Mouse (Mus musculus) intestine, embryonic 14.5 days (tissue): ENCODE data around the gene Foxn3. TPM values are rescaled to one million over a fixed set of nuclear protein-coding genes. Genes with fewer than 3 reads are reported as not detected.

Experiments
- ATAC-seq: fragments of 200-750 bp; cut with Nextera tagmentation; replicated peaks from 2 replicates; pipeline ENCODE4 v1.8.0; 2017; ENCODE audit warnings: low read depth, moderate number of reproducible peaks, moderate TSS enrichment, moderate library complexity; ENCODE audit not compliant: low FRiP score, low TSS enrichment
- DNase-seq: peaks from one replicate; pipeline ENCODE4 v3.0.0-alpha.2; 2018; ENCODE audit warnings: low spot score
- H3K27ac ChIP-seq: fragments of 300-500 bp; sonication (generic); 2 replicates; pipeline ENCODE4 v1.5.1; 2014; ENCODE audit warnings: low read depth, mild to moderate bottlenecking, control low read depth
- H3K27me3 ChIP-seq: fragments of 300-500 bp; sonication (generic); replicated peaks from 2 replicates; pipeline ENCODE4 v1.6.1; 2014; ENCODE audit warnings: low read length, control low read depth; ENCODE audit not compliant: control insufficient read depth, insufficient read depth
- H3K36me3 ChIP-seq: fragments of 300-500 bp; sonication (generic); 2 replicates; pipeline ENCODE4 v1.6.1; 2014; ENCODE audit warnings: low read length, control low read depth; ENCODE audit not compliant: control insufficient read depth, insufficient read depth
- H3K4me1 ChIP-seq: fragments of 300-500 bp; sonication (generic); replicated peaks from 2 replicates; pipeline ENCODE4 v1.6.1; 2014; ENCODE audit warnings: low read length, control low read depth, mixed read lengths; ENCODE audit not compliant: control insufficient read depth, insufficient read depth
- H3K4me2 ChIP-seq: fragments of 300-500 bp; sonication (generic); 2 replicates; pipeline ENCODE4 v1.6.1; 2014; ENCODE audit warnings: low read length
- H3K4me3 ChIP-seq: fragments of 300-500 bp; sonication (generic); 2 replicates; pipeline ENCODE4 v1.5.1; 2014; ENCODE audit warnings: low read depth, low read length, control low read depth, mixed read lengths
- H3K9ac ChIP-seq: fragments of 300-500 bp; sonication (generic); 2 replicates; pipeline ENCODE4 v1.6.1; 2014; ENCODE audit warnings: mild to moderate bottlenecking, low read length
- H3K9me3 ChIP-seq: fragments of 300-500 bp; sonication (generic); 2 replicates; pipeline ENCODE4 v1.6.1; 2016; ENCODE audit warnings: low read length, control low read depth; ENCODE audit not compliant: control insufficient read depth
- WGBS: fragments of 180-500 bp; shearing (Covaris S2); extraction: QIAGEN DNeasy Blood & Tissue Kit; methylation state at CpG from one replicate; pipeline ENCODE4 v1.1.7; 2014; 5-methylcytosine and 5-hydroxymethylcytosine counted together
- polyA plus RNA-seq: library from polyadenylated mRNA; unstranded; fragments of >200 nt; fragmentation: Nextera tagmentation; extraction: Ambion mirVana; gene quantifications from 2 replicates; pipeline ENCODE4 v1.2.1, GENCODE M21; 2014

The Foxn3 gene
- polyA plus RNA-seq, 1 experiment from 2014 or later, result 74.3 TPM

GRCm38 (mm10) chr12:99440953-99441352 lies 122.4 kb downstream of the Foxn3 start:
- ATAC-seq, result no peak
- no peak overlapping the region for H3K9ac ChIP-seq
- DNase-seq, result no peak
- no peaks in the 10 kb centered on the region for H3K36me3 ChIP-seq
- no peak overlapping the region for H3K4me3 ChIP-seq
- H3K9me3 ChIP-seq, result no peaks in the 10 kb centered on the region
- H3K27me3 ChIP-seq, result no peaks in the 10 kb centered on the region
- no peak overlapping the region for H3K4me2 ChIP-seq
- 77% methylated on average over 4 of the region's 4 CpGs for WGBS
- no peaks in the 10 kb centered on the region for H3K4me1 ChIP-seq
- H3K27ac ChIP-seq, result no peak overlapping the region

GRCm38 (mm10) chr12:99440022-99440421 lies 123.4 kb downstream of the Foxn3 start:
- WGBS, result 54% methylated on average over 3 of the region's 3 CpGs
- Histone ChIP-seq H3K27ac (no peak overlapping the region), H3K9ac (no peak overlapping the region), H3K4me1 (no peaks in the 10 kb centered on the region), H3K4me2 (no peak overlapping the region), H3K36me3 (no peaks in the 10 kb centered on the region), H3K4me3 (no peak overlapping the region), H3K27me3 (no peaks in the 10 kb centered on the region), H3K9me3 (no peaks in the 10 kb centered on the region)
- DNase-seq (no peak), ATAC-seq (peak; percentile 55)

- no peak overlapping the region for H3K4me3 ChIP-seq
- no peak overlapping the region for H3K27ac ChIP-seq
- DNase-seq (no peak), ATAC-seq (no peak)
- H3K9ac ChIP-seq, result no peak overlapping the region
- no peak overlapping the region for H3K4me2 ChIP-seq
- H3K27me3 ChIP-seq, result no peaks in the 10 kb centered on the region
- no peaks in the 10 kb centered on the region for H3K4me1 ChIP-seq
- WGBS, result 95% methylated on average over 4 of the region's 4 CpGs
- H3K9me3 ChIP-seq, result no peaks in the 10 kb centered on the region
- H3K36me3 ChIP-seq, result no peaks in the 10 kb centered on the region
Measured at GRCm38 (mm10) chr12:99435189-99435588, 128.2 kb downstream of the Foxn3 start.

- H3K36me3 ChIP-seq, result no peaks in the 10 kb centered on the region
- WGBS, result 84% methylated on average over 5 of the region's 5 CpGs
- H3K4me1 ChIP-seq, result no peaks in the 10 kb centered on the region
- H3K9ac ChIP-seq, result no peak overlapping the region
- H3K4me3 ChIP-seq, result no peak overlapping the region
- no peaks in the 10 kb centered on the region for H3K27me3 ChIP-seq
- no peak overlapping the region for H3K4me2 ChIP-seq
- DNase-seq, result no peak
- no peak for ATAC-seq
- H3K27ac ChIP-seq, result no peak overlapping the region
- H3K9me3 ChIP-seq, result no peaks in the 10 kb centered on the region
Measured at GRCm38 (mm10) chr12:99433402-99433801, 130.0 kb downstream of the Foxn3 start.

GRCm38 (mm10) chr12:99431541-99431940 lies 131.8 kb downstream of the Foxn3 start:
- H3K4me1 ChIP-seq, result no peaks in the 10 kb centered on the region
- H3K4me2 ChIP-seq, result no peak overlapping the region
- H3K27me3 ChIP-seq, result no peaks in the 10 kb centered on the region
- H3K4me3 ChIP-seq, result no peak overlapping the region
- no peak overlapping the region for H3K9ac ChIP-seq
- 89% methylated on average over 6 of the region's 6 CpGs for WGBS
- H3K36me3 ChIP-seq, result no peaks in the 10 kb centered on the region
- H3K9me3 ChIP-seq, result no peaks in the 10 kb centered on the region
- no peak for DNase-seq
- no peak for ATAC-seq
- H3K27ac ChIP-seq, result no peak overlapping the region

GRCm38 (mm10) chr12:99430992-99431391 lies 132.4 kb downstream of the Foxn3 start:
- H3K4me1 ChIP-seq, result no peaks in the 10 kb centered on the region
- no peak overlapping the region for H3K27ac ChIP-seq
- WGBS, result 98% methylated on average over 3 of the region's 3 CpGs
- H3K4me2 ChIP-seq, result no peak overlapping the region
- H3K36me3 ChIP-seq, result no peaks in the 10 kb centered on the region
- H3K9ac ChIP-seq, result no peak overlapping the region
- H3K4me3 ChIP-seq, result no peak overlapping the region
- ATAC-seq (no peak), DNase-seq (no peak)
- no peaks in the 10 kb centered on the region for H3K27me3 ChIP-seq
- no peaks in the 10 kb centered on the region for H3K9me3 ChIP-seq

- no peaks in the 10 kb centered on the region for H3K27me3 ChIP-seq
- 94% methylated on average over 3 of the region's 3 CpGs for WGBS
- no peak overlapping the region for H3K4me2 ChIP-seq
- H3K4me3 ChIP-seq, result no peak overlapping the region
- DNase-seq, result no peak
- no peaks in the 10 kb centered on the region for H3K9me3 ChIP-seq
- H3K36me3 ChIP-seq, result no peaks in the 10 kb centered on the region
- H3K9ac ChIP-seq, result no peak overlapping the region
- no peak for ATAC-seq
- H3K27ac ChIP-seq, result no peak overlapping the region
- H3K4me1 ChIP-seq, result no peaks in the 10 kb centered on the region
Measured at GRCm38 (mm10) chr12:99429101-99429500, 134.3 kb downstream of the Foxn3 start.

- Histone ChIP-seq H3K9me3 (no peaks in the 10 kb centered on the region), H3K27ac (no peak overlapping the region), H3K4me2 (no peak overlapping the region), H3K4me1 (no peaks in the 10 kb centered on the region), H3K4me3 (no peak overlapping the region), H3K36me3 (no peaks in the 10 kb centered on the region), H3K9ac (no peak overlapping the region), H3K27me3 (no peaks in the 10 kb centered on the region)
- DNase-seq, result no peak
- WGBS, result 73% methylated on average over 14 of the region's 14 CpGs
- ATAC-seq, result peak; percentile 53; the same call in 1 of the 2 replicates
Measured at GRCm38 (mm10) chr12:99426207-99426916, 137.0 kb downstream of the Foxn3 start.

- Histone ChIP-seq H3K36me3 (no peaks in the 10 kb centered on the region), H3K9ac (no peak overlapping the region), H3K4me3 (no peak overlapping the region), H3K4me1 (peaks cover 9% of the 10 kb centered on the region; the same call in 1 of the 2 replicates), H3K27ac (peak overlapping the region; percentile 51), H3K4me2 (no peak overlapping the region), H3K9me3 (no peaks in the 10 kb centered on the region), H3K27me3 (no peaks in the 10 kb centered on the region)
- ATAC-seq (peak; percentile 51), DNase-seq (no peak)
- 49% methylated on average over 2 of the region's 2 CpGs for WGBS
Measured at GRCm38 (mm10) chr12:99419396-99419760, 144.0 kb downstream of the Foxn3 start.
